In genomic region chr8:87702051-87702521, GRCm38 (mm10) we compare ENCODE assay signal across 9 mouse cellular contexts.
DNase-seq lines count a peak whose midpoint lies in the region; ATAC-seq and TF ChIP-seq lines count a peak whose summit lies in the region.
"Had no signal": no experiment of that assay in that cellular context is flagged by ENCODE, and none has a peak within 500 bp of the region (broad histone marks: within the 10 kb centered on the region; RNA-seq: fewer than 3 reads in every experiment).

No protein-coding gene starts in this region.

- no peak for TF ChIP-seq POLR2A in heart, adult 2 months (IDR thresholded peaks at IDR 0.05; ENCODE audit: insufficient read depth, low read depth, low read length)

- TF ChIP-seq EP300 in heart, adult 2 months (IDR thresholded peaks at IDR 0.05; ENCODE audit: insufficient read depth, low read depth, low read length): no peak

- ATAC-seq in forebrain, embryonic 16.5 days: peak; percentile 48

- 51% methylated on average over 8 of the region's 8 CpGs for WGBS in heart, adult 2 months
- 34% methylated on average over 8 of the region's 8 CpGs for WGBS in forebrain, embryonic 16.5 days

- peaks cover 4% of the 10 kb centered on the region for H3K4me1 ChIP-seq in heart, adult 2 months (ENCODE audit: control insufficient read depth, insufficient read depth, low read length)
- H3K4me1 ChIP-seq in forebrain, embryonic 16.5 days (replicated peaks; ENCODE audit: control insufficient read depth, insufficient read depth, low read length): peaks cover 32% of the 10 kb centered on the region

- no peaks in the 10 kb centered on the region for H3K36me3 ChIP-seq in heart, adult 2 months (ENCODE audit: control insufficient read depth, insufficient read depth, low read length)
- no peaks in the 10 kb centered on the region for H3K36me3 ChIP-seq in forebrain, embryonic 16.5 days (ENCODE audit: control insufficient read depth, insufficient read depth)
- H3K36me3 ChIP-seq: limb, embryonic 15.5 days had no signal

- peak; percentile 32 to 48 for DNase-seq in heart, adult 2 months
- no peak for DNase-seq in heart, adult 8-10 months (ENCODE audit: low spot score)
- DNase-seq in Muller cell, postnatal 12 days (ENCODE audit: inconsistent ontology term): peak; percentile 91
- DNase-seq in layer of hippocampus, postnatal 36 days: peak; percentile 19 to 33
- DNase-seq in thymus, postnatal 14 days: no peak
- DNase-seq in liver: no peak
- no peak for DNase-seq in right cerebral cortex, postnatal 14 days

- H3K4me3 ChIP-seq in heart, adult 2 months: no peak overlapping the region
- no peak overlapping the region for H3K4me3 ChIP-seq in forebrain, embryonic 16.5 days (replicated peaks; ENCODE audit: low read length)
- H3K4me3 ChIP-seq: limb, embryonic 15.5 days had no signal

- H3K4me2 ChIP-seq in forebrain, embryonic 16.5 days (ENCODE audit: low read length): no peak overlapping the region; the same call in 1 of the 2 replicates
- H3K4me2 ChIP-seq: limb, embryonic 15.5 days had no signal

- intact Hi-C loops in heart, adult 2 months (cut with DNase I): no loop called here

- no peaks in the 10 kb centered on the region for H3K27me3 ChIP-seq in heart, adult 2 months (ENCODE audit: control insufficient read depth, insufficient read depth, low read length)
- H3K27me3 ChIP-seq in forebrain, embryonic 16.5 days (replicated peaks; ENCODE audit: control insufficient read depth, insufficient read depth, low read length): no peaks in the 10 kb centered on the region
- H3K27me3 ChIP-seq: limb, embryonic 15.5 days had no signal

- no peak overlapping the region for H3K27ac ChIP-seq in heart, adult 2 months
- H3K27ac ChIP-seq in forebrain, embryonic 16.5 days (ENCODE audit: low read length): peak overlapping the region; percentile 72
- H3K27ac ChIP-seq: limb, embryonic 15.5 days had no signal

- no peak overlapping the region for H3K9ac ChIP-seq in heart, adult 2 months (ENCODE audit: low read depth, low read length)
- no peak overlapping the region for H3K9ac ChIP-seq in forebrain, embryonic 16.5 days (replicated peaks; ENCODE audit: low read depth, low read length)
- H3K9ac ChIP-seq: limb, embryonic 15.5 days had no signal

- H3K79me2 ChIP-seq in heart, adult 2 months (replicated peaks; ENCODE audit: control insufficient read depth, insufficient read depth, low read length): no peaks in the 10 kb centered on the region

- H3K9me3 ChIP-seq in forebrain, embryonic 16.5 days (ENCODE audit: control insufficient read depth, low read length): no peaks in the 10 kb centered on the region
- H3K9me3 ChIP-seq: limb, embryonic 15.5 days had no signal

- TF ChIP-seq CTCF in heart, adult 2 months (IDR thresholded peaks at IDR 0.05): no peak

Comparison
In these comparisons a context has a peak if more than half of its experiments do, and no peak if none do; other contexts are left out.
1. DNase-seq: peak in heart, adult 2 months (2 of 2), Muller cell, postnatal 12 days (single experiment) and layer of hippocampus, postnatal 36 days (2 of 2); none in heart, adult 8-10 months (single experiment), thymus, postnatal 14 days (single experiment), liver (single experiment) and right cerebral cortex, postnatal 14 days (single experiment).